Mouse (Mus musculus) liver, adult (tissue): Measurements from ENCODE around the gene Cpb2.

Experiments used
- GATA4 ChIP-seq: IDR thresholded peaks from 2 replicates; pipeline ENCODE4 v1.6.1; 2014; ENCODE audit warnings: mild to moderate bottlenecking, low read length; ENCODE audit not compliant: insufficient replicate concordance

Cpb2 gene

GRCm38 (mm10) chr14:75242087-75242486, at the start of gene Cpb2:
Cpb2 (plus strand) TSS chr14:75242287.
- no peak for TF ChIP-seq GATA4

GRCm38 (mm10) chr14:75192427-75192826, 49.7 kb upstream of the Cpb2 start:
- no peak for TF ChIP-seq GATA4

GRCm38 (mm10) chr14:75192858-75193257, 49.2 kb upstream of the Cpb2 start:
- TF ChIP-seq GATA4 = no peak

- no peak for TF ChIP-seq GATA4
Observed at GRCm38 (mm10) chr14:75195530-75195929, 46.6 kb upstream of the Cpb2 start.

GRCm38 (mm10) chr14:75197027-75197426, 45.1 kb upstream of the Cpb2 start:
- TF ChIP-seq GATA4 = no peak

GRCm38 (mm10) chr14:75197660-75198059, 44.4 kb upstream of the Cpb2 start:
- no peak for TF ChIP-seq GATA4

GRCm38 (mm10) chr14:75205363-75206051, 36.6 kb upstream of the Cpb2 start:
- TF ChIP-seq GATA4 = no peak

GRCm38 (mm10) chr14:75206307-75206706, 35.8 kb upstream of the Cpb2 start:
- no peak for TF ChIP-seq GATA4

GRCm38 (mm10) chr14:75208572-75209151, 33.4 kb upstream of the Cpb2 start:
- no peak for TF ChIP-seq GATA4

GRCm38 (mm10) chr14:75213752-75214151, 28.3 kb upstream of the Cpb2 start:
- TF ChIP-seq GATA4 = no peak

- no peak for TF ChIP-seq GATA4
Observed at GRCm38 (mm10) chr14:75218843-75219242, 23.2 kb upstream of the Cpb2 start.

GRCm38 (mm10) chr14:75219250-75219913, 22.7 kb upstream of the Cpb2 start:
- TF ChIP-seq GATA4 = no peak

GRCm38 (mm10) chr14:75222386-75222785, 19.7 kb upstream of the Cpb2 start:
- TF ChIP-seq GATA4 = no peak

GRCm38 (mm10) chr14:75227453-75228084, 14.5 kb upstream of the Cpb2 start:
- no peak for TF ChIP-seq GATA4

- no peak for TF ChIP-seq GATA4
Observed at GRCm38 (mm10) chr14:75229834-75230233, 12.3 kb upstream of the Cpb2 start.

- TF ChIP-seq GATA4 = no peak
Observed at GRCm38 (mm10) chr14:75233070-75233469, 9.0 kb upstream of the Cpb2 start.
